Mouse (Mus musculus): ENCODE results near the gene Zfp592. TPM values are rescaled to one million over a fixed set of nuclear protein-coding genes. Genes with fewer than 3 reads are reported as not detected.

Gene Zfp592
- total and polyA plus RNA-seq, 3 experiments = 11.0 to 17.1 (median 16.1) TPM

DNA sequence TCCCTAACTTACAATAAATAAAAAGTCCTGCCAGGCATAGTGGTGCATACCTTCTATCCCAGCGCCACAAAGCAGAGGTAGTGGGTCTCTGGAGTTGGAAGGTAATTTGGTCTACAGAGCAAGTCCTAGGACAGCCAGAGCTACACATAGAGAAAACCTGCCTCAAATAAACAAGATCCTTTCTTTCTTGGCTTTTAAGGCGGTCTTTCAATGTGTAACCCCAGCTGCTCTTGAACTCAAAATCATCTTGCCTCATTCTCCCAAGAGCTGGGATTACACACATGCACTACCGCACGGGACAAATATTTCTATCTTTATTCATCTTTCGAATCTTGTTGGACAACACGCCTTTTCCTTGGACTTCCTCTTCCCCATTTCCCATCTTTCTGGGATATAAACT lies 1.4 kb upstream of the Zfp592 start:
- H3K4me1 ChIP-seq (ENCODE audit: control insufficient read depth, insufficient read depth, low read length) = peaks cover 4% of the 10 kb centered on the region
- TF ChIP-seq EP300 (IDR thresholded peaks at IDR 0.05; ENCODE audit: insufficient read depth, low read depth, low read length) (no peak), POLR2A (IDR thresholded peaks at IDR 0.05; ENCODE audit: insufficient read depth, low read depth, low read length) (no peak), CTCF (IDR thresholded peaks at IDR 0.05) (no peak)
- no peaks in the 10 kb centered on the region for H3K27me3 ChIP-seq (ENCODE audit: control insufficient read depth, insufficient read depth, low read length)
- H3K27ac ChIP-seq = peak overlapping the region; percentile 98
- no peaks in the 10 kb centered on the region for H3K79me2 ChIP-seq (replicated peaks; ENCODE audit: control insufficient read depth, insufficient read depth, low read length)
- H3K9ac ChIP-seq (ENCODE audit: low read depth, low read length) = no peak overlapping the region; the same call in 1 of the 2 replicates
- 38% methylated on average over 6 of the region's 6 CpGs for WGBS
- no peak for DNase-seq
- intact Hi-C loops (cut with DNase I) = loop anchor here (2.0 to 5.0 kb wide), 6 partner anchors 45 to 220 kb away; partner anchors contain the start of genes Pde8a, Sec11a, Wdr73 and Zscan2
- peaks cover 13% of the 10 kb centered on the region for H3K36me3 ChIP-seq (ENCODE audit: control insufficient read depth, insufficient read depth, low read length)
- H3K4me3 ChIP-seq = peak overlapping the region; percentile 89

- Histone ChIP-seq H3K9ac (ENCODE audit: low read depth, low read length) (peak overlapping the region; percentile 94), H3K4me1 (ENCODE audit: control insufficient read depth, insufficient read depth, low read length) (peaks cover 3% of the 10 kb centered on the region), H3K4me3 (peak overlapping the region; percentile 89), H3K36me3 (ENCODE audit: control insufficient read depth, insufficient read depth, low read length) (peaks cover 15% of the 10 kb centered on the region), H3K27me3 (ENCODE audit: control insufficient read depth, insufficient read depth, low read length) (no peaks in the 10 kb centered on the region), H3K27ac (peak overlapping the region; percentile 98), H3K79me2 (replicated peaks; ENCODE audit: control insufficient read depth, insufficient read depth, low read length) (no peaks in the 10 kb centered on the region)
- no peak for DNase-seq
- under 1% methylated on average over 12 of the region's 12 CpGs for WGBS
- intact Hi-C loops (cut with DNase I) = loop anchor here (2.0 to 5.0 kb wide), 6 partner anchors 46 to 220 kb away; partner anchors contain the start of genes Pde8a, Sec11a, Wdr73 and Zscan2
- TF ChIP-seq POLR2A (IDR thresholded peaks at IDR 0.05; ENCODE audit: insufficient read depth, low read depth, low read length) = no peak
- no peak for TF ChIP-seq CTCF (IDR thresholded peaks at IDR 0.05)
- no peak for TF ChIP-seq EP300 (IDR thresholded peaks at IDR 0.05; ENCODE audit: insufficient read depth, low read depth, low read length)
These were observed 876 bp upstream of the Zfp592 start for GRCm38 (mm10) chr7:80992631-80992979.

DNA sequence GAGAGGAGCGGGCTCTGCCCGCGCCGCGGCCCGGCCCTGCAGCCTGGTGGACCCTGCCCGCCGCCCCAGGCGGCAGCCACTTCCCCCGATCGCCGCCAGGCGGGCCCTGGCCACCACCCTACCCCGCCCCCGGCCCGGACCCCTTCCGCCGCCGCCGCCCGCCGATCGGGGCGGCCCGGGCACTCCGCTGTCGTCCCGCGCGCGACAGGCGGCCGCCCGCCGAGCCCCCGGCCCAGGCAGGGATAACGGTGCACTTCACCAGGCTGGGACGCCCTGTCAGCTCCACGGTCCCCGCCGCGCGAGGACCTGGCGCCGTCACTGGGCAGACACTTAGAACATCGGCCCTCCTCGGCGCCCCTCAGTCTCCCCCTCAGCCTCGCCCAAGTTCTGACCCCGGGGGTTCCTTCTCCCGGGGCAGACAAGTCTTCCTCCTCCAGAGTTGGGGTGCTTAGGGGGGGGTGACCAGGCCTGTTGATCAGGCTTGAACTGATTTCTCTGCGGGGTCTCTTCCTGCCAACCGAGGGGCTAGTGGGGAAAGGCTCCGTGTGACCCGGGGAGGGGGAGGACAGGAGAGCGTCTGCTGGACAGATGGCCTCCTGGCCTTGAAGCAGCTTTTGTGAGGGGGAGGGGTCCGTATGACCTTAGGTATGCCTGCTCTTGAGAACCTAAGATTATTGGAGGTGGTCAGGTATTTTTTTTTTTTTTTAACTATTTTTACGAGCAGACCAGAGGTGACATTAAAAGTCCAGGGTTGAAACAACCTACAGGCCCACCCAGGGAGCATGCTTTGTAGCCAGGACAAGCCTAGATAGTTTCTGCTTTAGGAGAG lies 567 bp downstream of the Zfp592 start:
- intact Hi-C loops (cut with DNase I) = loop anchor here (2.0 to 5.0 kb wide), 6 partner anchors 47 to 218 kb away; partner anchors contain the start of genes Pde8a, Sec11a, Wdr73 and Zscan2
- no peak for TF ChIP-seq POLR2A (IDR thresholded peaks at IDR 0.05; ENCODE audit: insufficient read depth, low read depth, low read length)
- TF ChIP-seq EP300 (IDR thresholded peaks at IDR 0.05; ENCODE audit: insufficient read depth, low read depth, low read length) = no peak
- peak; percentile 65 for TF ChIP-seq CTCF (IDR thresholded peaks at IDR 0.05)
- WGBS = 1% methylated on average over 58 of the region's 58 CpGs
- Histone ChIP-seq H3K27ac (peak overlapping the region; percentile 93), H3K4me1 (ENCODE audit: control insufficient read depth, insufficient read depth, low read length) (peaks cover 4% of the 10 kb centered on the region), H3K36me3 (ENCODE audit: control insufficient read depth, insufficient read depth, low read length) (peaks cover 18% of the 10 kb centered on the region), H3K9ac (ENCODE audit: low read depth, low read length) (peak overlapping the region; percentile 90), H3K79me2 (replicated peaks; ENCODE audit: control insufficient read depth, insufficient read depth, low read length) (no peaks in the 10 kb centered on the region), H3K27me3 (ENCODE audit: control insufficient read depth, insufficient read depth, low read length) (no peaks in the 10 kb centered on the region), H3K4me3 (peak overlapping the region; percentile 82)
- peak in 1 of 2 experiments; percentile 37 for DNase-seq

DNA sequence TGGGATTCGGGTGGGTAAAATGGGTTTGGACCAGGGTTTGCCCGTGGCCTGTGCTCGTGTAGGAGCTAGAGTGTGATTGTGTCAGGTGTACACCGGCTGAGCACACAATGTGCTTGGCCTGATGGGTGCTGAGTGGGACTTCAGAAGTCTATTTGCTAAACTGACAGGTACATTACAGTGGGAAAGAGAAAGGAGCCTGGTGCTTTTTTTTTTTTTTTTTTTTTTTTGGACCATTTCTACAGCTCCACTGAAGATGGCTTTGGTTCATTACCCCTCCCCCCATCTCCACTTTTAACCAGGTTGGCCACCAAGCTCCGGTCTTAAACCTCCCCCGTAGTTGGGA lies 1.2 kb downstream of the Zfp592 start:
- no peak for DNase-seq

DNA sequence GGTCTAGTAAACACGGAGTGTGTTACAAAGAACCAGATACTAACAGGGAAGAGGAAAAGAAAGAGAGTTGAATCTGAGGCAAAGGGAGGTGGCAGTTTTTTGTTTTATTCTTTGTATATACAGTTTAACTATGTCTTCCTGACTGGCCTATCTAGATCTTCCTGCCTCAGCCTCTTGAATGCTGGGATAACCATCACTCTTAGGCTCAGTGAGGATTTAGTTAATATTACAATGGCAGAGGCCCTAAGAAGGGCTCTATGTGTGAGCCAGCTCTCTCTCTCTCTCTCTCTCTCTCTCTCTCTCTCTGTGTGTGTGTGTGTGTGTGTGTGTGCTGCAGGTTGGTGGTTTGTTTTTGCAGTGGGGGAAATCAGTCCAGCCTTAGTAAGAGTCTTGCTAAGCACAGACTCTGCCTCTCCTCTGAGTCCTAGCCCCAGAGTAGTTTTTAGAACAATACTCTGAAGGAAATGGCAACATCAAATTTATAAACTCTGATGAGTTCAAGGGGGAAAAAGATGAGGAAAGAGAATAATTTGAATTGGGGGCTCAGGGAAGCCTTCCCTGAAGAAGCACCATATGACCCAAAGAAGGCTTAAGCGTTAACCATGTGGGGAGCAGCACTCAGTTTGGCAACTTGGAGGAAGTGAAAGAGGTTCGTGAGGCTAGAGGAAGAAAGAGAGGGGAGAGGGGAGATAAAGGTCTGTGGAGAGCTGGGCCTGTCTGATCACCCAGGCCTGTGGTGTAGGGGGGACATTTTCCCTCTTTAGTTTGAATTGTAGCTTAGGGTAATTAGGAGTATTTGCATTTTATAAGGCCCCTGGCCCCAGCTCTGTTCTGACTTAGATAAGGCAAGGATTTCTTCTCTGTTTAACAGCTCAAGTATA lies 2.0 kb downstream of the Zfp592 start:
- no peaks in the 10 kb centered on the region for H3K27me3 ChIP-seq (ENCODE audit: control insufficient read depth, insufficient read depth, low read length)
- WGBS = 35% methylated on average over 3 of the region's 3 CpGs
- peaks cover 22% of the 10 kb centered on the region for H3K36me3 ChIP-seq (ENCODE audit: control insufficient read depth, insufficient read depth, low read length)
- peaks cover 4% of the 10 kb centered on the region for H3K4me1 ChIP-seq (ENCODE audit: control insufficient read depth, insufficient read depth, low read length)
- peak overlapping the region; percentile 8; the same call in 1 of the 2 replicates for H3K4me3 ChIP-seq
- DNase-seq = no peak
- H3K79me2 ChIP-seq (replicated peaks; ENCODE audit: control insufficient read depth, insufficient read depth, low read length) = peaks cover 4% of the 10 kb centered on the region; the same call in 1 of the 2 replicates
- TF ChIP-seq CTCF (IDR thresholded peaks at IDR 0.05) (no peak), EP300 (IDR thresholded peaks at IDR 0.05; ENCODE audit: insufficient read depth, low read depth, low read length) (no peak), POLR2A (IDR thresholded peaks at IDR 0.05; ENCODE audit: insufficient read depth, low read depth, low read length) (no peak)
- peak overlapping the region; percentile 26 for H3K27ac ChIP-seq
- peak overlapping the region; percentile 20; the same call in 1 of the 2 replicates for H3K9ac ChIP-seq (ENCODE audit: low read depth, low read length)
- intact Hi-C loops (cut with DNase I) = no loop called here

More for the DNA sequence above, 1.2 kb downstream of the Zfp592 start:
- intact Hi-C loops (cut with DNase I) = loop anchor here (5.0 kb wide), 5 partner anchors 92 to 218 kb away; partner anchors contain the start of genes Pde8a, Wdr73 and Zscan2
- peaks cover 4% of the 10 kb centered on the region for H3K4me1 ChIP-seq (ENCODE audit: control insufficient read depth, insufficient read depth, low read length)
- H3K27me3 ChIP-seq (ENCODE audit: control insufficient read depth, insufficient read depth, low read length) = no peaks in the 10 kb centered on the region
- H3K9ac ChIP-seq (ENCODE audit: low read depth, low read length) = peak overlapping the region; percentile 26
- peak overlapping the region; percentile 93 for H3K27ac ChIP-seq
- peaks cover 2% of the 10 kb centered on the region; the same call in 1 of the 2 replicates for H3K79me2 ChIP-seq (replicated peaks; ENCODE audit: control insufficient read depth, insufficient read depth, low read length)
- peaks cover 21% of the 10 kb centered on the region for H3K36me3 ChIP-seq (ENCODE audit: control insufficient read depth, insufficient read depth, low read length)
- 19% methylated on average over 6 of the region's 6 CpGs for WGBS
- TF ChIP-seq POLR2A (IDR thresholded peaks at IDR 0.05; ENCODE audit: insufficient read depth, low read depth, low read length) = no peak
- TF ChIP-seq EP300 (IDR thresholded peaks at IDR 0.05; ENCODE audit: insufficient read depth, low read depth, low read length) = no peak
- no peak for TF ChIP-seq CTCF (IDR thresholded peaks at IDR 0.05)
- H3K4me3 ChIP-seq = peak overlapping the region; percentile 82

Data from heart, adult 2 months (tissue).